Mouse (Mus musculus) gastrocnemius, postnatal 14 days (tissue): ENCODE data around the gene Lnx1. TPM values are rescaled to one million over a fixed set of nuclear protein-coding genes. Genes with fewer than 3 reads are reported as not detected.

Experiments
- DNase-seq: peaks from one replicate; pipeline ENCODE4 v3.0.0; 2021; ENCODE audit warnings: mixed read lengths
- intact Hi-C: fragments of 180-260 bp; cut with DNase I; formaldehyde crosslinking; loops from one replicate; pipeline ENCODE4 v1.15.1; 2025; ENCODE audit warnings: low total_unique reads
- total RNA-seq, 2 experiments: library from RNA; stranded (reverse); gene quantifications; 2 replicates each; pipeline ENCODE4 v1.2.3; 2021

The Lnx1 gene
- total RNA-seq, 2 experiments from 2014 or later = 1.3 to 3.7 TPM

GRCm38 (mm10) chr5:74703741-74704459 lies 1.2 kb upstream of the Lnx1 start:
- intact Hi-C loops = no loop called here
- no peak for DNase-seq

GRCm38 (mm10) chr5:74700918-74701317 lies 1.8 kb downstream of the Lnx1 start:
- intact Hi-C loops = no loop called here
- DNase-seq = no peak

- DNase-seq = no peak
- intact Hi-C loops = no loop called here
Measured at GRCm38 (mm10) chr5:74699673-74700072, 3.0 kb downstream of the Lnx1 start.

GRCm38 (mm10) chr5:74697534-74697933 lies 5.2 kb downstream of the Lnx1 start:
- intact Hi-C loops = no loop called here
- no peak for DNase-seq

- intact Hi-C loops = no loop called here
Measured at GRCm38 (mm10) chr5:74694390-74694801, 8.3 kb downstream of the Lnx1 start.

GRCm38 (mm10) chr5:74693836-74694235 lies 8.9 kb downstream of the Lnx1 start:
- DNase-seq = peak; percentile 41
- intact Hi-C loops = no loop called here

More at GRCm38 (mm10) chr5:74694390-74694801, 8.3 kb downstream of the Lnx1 start:
- no peak for DNase-seq

GRCm38 (mm10) chr5:74692411-74693090 lies 10.2 kb downstream of the Lnx1 start:
- no peak for DNase-seq
- intact Hi-C loops = no loop called here

- DNase-seq = no peak
- intact Hi-C loops = no loop called here
Measured at GRCm38 (mm10) chr5:74688822-74689221, 13.9 kb downstream of the Lnx1 start.

- no peak for DNase-seq
- intact Hi-C loops = no loop called here
Measured at GRCm38 (mm10) chr5:74684944-74685343, 17.8 kb downstream of the Lnx1 start.

- no peak for DNase-seq
- intact Hi-C loops = no loop called here
Measured at GRCm38 (mm10) chr5:74683832-74684231, 18.9 kb downstream of the Lnx1 start.

GRCm38 (mm10) chr5:74682735-74683134 lies 20.0 kb downstream of the Lnx1 start:
- intact Hi-C loops = no loop called here
- no peak for DNase-seq

- peak; percentile 21 for DNase-seq
- intact Hi-C loops = no loop called here
Measured at GRCm38 (mm10) chr5:74679631-74680030, 23.1 kb downstream of the Lnx1 start.

GRCm38 (mm10) chr5:74678693-74679092 lies 24.0 kb downstream of the Lnx1 start:
- intact Hi-C loops = no loop called here
- DNase-seq = no peak

GRCm38 (mm10) chr5:74677399-74678338 lies 25.0 kb downstream of the Lnx1 start:
- intact Hi-C loops = no loop called here
- DNase-seq = no peak

- no peak for DNase-seq
Measured at GRCm38 (mm10) chr5:74672556-74672955, 30.2 kb downstream of the Lnx1 start.

GRCm38 (mm10) chr5:74670877-74671276 lies 31.8 kb downstream of the Lnx1 start:
- intact Hi-C loops = no loop called here

More at GRCm38 (mm10) chr5:74672556-74672955, 30.2 kb downstream of the Lnx1 start:
- intact Hi-C loops = no loop called here

GRCm38 (mm10) chr5:74669925-74670324 lies 32.8 kb downstream of the Lnx1 start:
- intact Hi-C loops = no loop called here
- no peak for DNase-seq

More at GRCm38 (mm10) chr5:74670877-74671276, 31.8 kb downstream of the Lnx1 start:
- DNase-seq = no peak

GRCm38 (mm10) chr5:74668956-74669355 lies 33.8 kb downstream of the Lnx1 start:
- intact Hi-C loops = no loop called here
- DNase-seq = no peak

- intact Hi-C loops = no loop called here
- DNase-seq = no peak
Measured at GRCm38 (mm10) chr5:74662618-74663017, 40.1 kb downstream of the Lnx1 start.
